Mouse (Mus musculus) spleen, adult 2 months (tissue): ENCODE measurements around the gene 1700019N19Rik. TPM values are rescaled to one million over a fixed set of nuclear protein-coding genes. Genes with fewer than 3 reads are reported as not detected.

ENCODE experiments used
- DNase-seq, 2 experiments: peaks; one replicate each; pipeline versions ENCODE4 v3.0.0 to v3.0.0-alpha.2; 2012 to 2021; ENCODE audit warnings: low spot score in 2 of 2, low read depth in 1 of 2
- H3K27ac ChIP-seq: fragments of 200-500 bp; 2 replicates; pipeline ENCODE4 v1.5.1; 2012; ENCODE audit warnings: low read length, inconsistent platforms; ENCODE audit not compliant: insufficient read depth
- H3K27me3 ChIP-seq: fragments of 200-500 bp; 2 replicates; pipeline ENCODE4 v1.6.1; 2012; ENCODE audit warnings: mild to moderate bottlenecking, moderate library complexity, low read length, inconsistent platforms; ENCODE audit not compliant: control insufficient read depth, insufficient read depth
- H3K36me3 ChIP-seq: fragments of 200-500 bp; 2 replicates; pipeline ENCODE4 v1.6.1; 2012; ENCODE audit warnings: mild to moderate bottlenecking, low read length, inconsistent platforms; ENCODE audit not compliant: control insufficient read depth, insufficient read depth
- H3K4me1 ChIP-seq: fragments of 200-500 bp; 2 replicates; pipeline ENCODE4 v1.6.1; 2011; ENCODE audit warnings: inconsistent platforms; ENCODE audit not compliant: control insufficient read depth, insufficient read depth, insufficient read length
- H3K4me3 ChIP-seq: fragments of 200-500 bp; 2 replicates; pipeline ENCODE4 v1.5.1; 2011; ENCODE audit warnings: mild to moderate bottlenecking, inconsistent platforms; ENCODE audit not compliant: insufficient read depth, insufficient read length; ENCODE audit errors: extremely low read depth
- CTCF ChIP-seq: fragments of 200-500 bp; IDR thresholded peaks from 2 replicates; pipeline ENCODE4 v1.5.1; 2011; ENCODE audit warnings: mild to moderate bottlenecking, inconsistent platforms; ENCODE audit not compliant: insufficient read depth, insufficient read length, insufficient replicate concordance; ENCODE audit errors: extremely low read depth
- POLR2A ChIP-seq: fragments of 200-500 bp; IDR thresholded peaks from 2 replicates; pipeline ENCODE4 v1.6.1; 2011; ENCODE audit warnings: low read depth, low read length, inconsistent platforms
- WGBS: fragments of 180-500 bp; shearing (Covaris S2); methylation state at CpG from one replicate; pipeline ENCODE4 v1.1.7; 2018; 5-methylcytosine and 5-hydroxymethylcytosine counted together
- polyA plus RNA-seq: library from polyadenylated mRNA; depleted of rRNA; stranded (reverse); fragments of >200 nt; gene quantifications from 2 replicates; pipeline ENCODE4 v1.2.3, GENCODE M21; 2012

1700019N19Rik gene
- polyA plus RNA-seq, 1 experiment: not detected

- TF ChIP-seq CTCF: no peak
- TF ChIP-seq POLR2A: no peak
- WGBS: 83% methylated on average over 6 of the region's 6 CpGs
Observed at GRCm38 (mm10) chr19:58808864-58809263, 14.6 kb upstream of the 1700019N19Rik start.

GRCm38 (mm10) chr19:58806364-58806763 lies 12.1 kb upstream of the 1700019N19Rik start:
- TF ChIP-seq CTCF: peak; percentile 84; the same call in 1 of the 2 replicates
- TF ChIP-seq POLR2A: no peak
- peak; percentile 15 to 49 for DNase-seq
- no peak overlapping the region for H3K27ac ChIP-seq
- no peaks in the 10 kb centered on the region for H3K4me1 ChIP-seq
- H3K27me3 ChIP-seq: no peaks in the 10 kb centered on the region
- no peak overlapping the region for H3K4me3 ChIP-seq
- H3K36me3 ChIP-seq: no peaks in the 10 kb centered on the region
- 6% methylated on average over 3 of the region's 3 CpGs for WGBS

More at GRCm38 (mm10) chr19:58808864-58809263, 14.6 kb upstream of the 1700019N19Rik start:
- H3K27me3 ChIP-seq: no peaks in the 10 kb centered on the region
- no peaks in the 10 kb centered on the region for H3K36me3 ChIP-seq
- H3K27ac ChIP-seq: no peak overlapping the region
- no peaks in the 10 kb centered on the region for H3K4me1 ChIP-seq
- no peak for DNase-seq
- no peak overlapping the region for H3K4me3 ChIP-seq

DNA sequence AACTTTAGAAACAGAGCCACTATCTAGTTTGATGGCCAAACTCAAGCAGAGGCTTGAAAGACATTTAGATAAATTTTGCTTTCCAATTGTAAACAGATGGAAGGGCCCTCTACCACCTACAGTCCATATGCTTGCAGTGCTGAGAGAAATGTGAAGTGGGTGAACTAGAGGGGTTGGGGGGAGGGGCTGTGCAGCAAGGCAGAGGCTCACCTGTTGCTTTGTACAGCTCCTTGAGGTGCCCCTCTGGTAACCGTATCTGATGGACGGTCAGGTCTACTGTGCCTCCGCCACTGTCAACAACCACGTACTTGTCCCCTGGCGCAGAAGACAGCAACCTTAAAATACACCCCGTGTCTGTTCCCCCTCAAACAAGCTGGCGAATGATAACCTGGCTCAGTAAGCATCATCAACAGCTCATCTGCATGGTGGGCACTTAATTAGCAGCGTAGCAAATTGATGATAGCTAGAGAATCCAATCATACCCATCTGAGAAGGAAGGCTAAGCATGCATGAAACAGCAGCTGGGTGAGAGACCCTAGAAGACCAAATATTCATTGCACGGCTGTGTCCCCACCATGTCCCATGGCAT lies 11.0 kb upstream of the 1700019N19Rik start:
- no peak overlapping the region for H3K4me3 ChIP-seq
- no peak overlapping the region for H3K27ac ChIP-seq
- no peaks in the 10 kb centered on the region for H3K4me1 ChIP-seq
- no peaks in the 10 kb centered on the region for H3K36me3 ChIP-seq
- DNase-seq: no peak
- H3K27me3 ChIP-seq: no peaks in the 10 kb centered on the region
- 89% methylated on average over 9 of the region's 9 CpGs for WGBS
- TF ChIP-seq CTCF (no peak), POLR2A (no peak)

DNA sequence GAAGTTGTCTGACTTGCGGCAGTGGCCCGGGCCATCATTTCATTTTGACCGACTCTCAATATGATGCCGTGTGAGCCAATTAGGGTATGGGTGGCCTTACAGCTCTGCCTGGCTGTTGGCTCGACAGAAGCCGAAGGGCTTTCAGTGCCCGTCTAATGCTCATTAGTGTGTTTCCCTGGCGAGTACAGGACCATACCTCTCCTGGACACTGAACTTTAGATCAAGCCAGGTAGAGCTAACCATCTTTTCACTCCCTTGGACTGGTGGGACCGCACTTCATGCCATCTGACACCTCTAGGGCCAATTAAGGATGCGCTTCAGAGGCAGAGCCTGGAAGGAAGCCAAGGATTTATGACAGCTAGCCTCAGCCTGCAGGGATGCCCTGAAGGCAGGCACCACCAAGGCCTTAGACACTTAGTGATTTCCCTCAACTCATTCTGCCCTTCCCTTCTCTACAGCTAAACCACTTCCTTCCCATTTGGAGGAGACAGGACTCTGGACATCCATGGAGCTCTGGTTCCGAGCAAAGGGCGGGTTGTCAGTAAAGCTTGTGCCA lies 931 bp upstream of the 1700019N19Rik start:
- H3K27me3 ChIP-seq: no peaks in the 10 kb centered on the region
- WGBS: 85% methylated on average over 12 of the region's 12 CpGs
- no peak overlapping the region for H3K4me3 ChIP-seq
- no peaks in the 10 kb centered on the region for H3K4me1 ChIP-seq
- H3K36me3 ChIP-seq: no peaks in the 10 kb centered on the region
- TF ChIP-seq CTCF: no peak
- TF ChIP-seq POLR2A: no peak
- H3K27ac ChIP-seq: no peak overlapping the region
- no peak for DNase-seq

- no peaks in the 10 kb centered on the region for H3K4me1 ChIP-seq
- H3K27ac ChIP-seq: no peak overlapping the region
- H3K27me3 ChIP-seq: no peaks in the 10 kb centered on the region
- H3K4me3 ChIP-seq: no peak overlapping the region
- no peak for DNase-seq
- WGBS: 86% methylated on average over 11 of the region's 11 CpGs
- no peaks in the 10 kb centered on the region for H3K36me3 ChIP-seq
- no peak for TF ChIP-seq POLR2A
Observed at GRCm38 (mm10) chr19:58789194-58789593, 5.1 kb downstream of the 1700019N19Rik start.

- 29% methylated on average over 7 of the region's 7 CpGs for WGBS
- Histone ChIP-seq H3K4me3 (no peak overlapping the region), H3K4me1 (no peaks in the 10 kb centered on the region), H3K36me3 (no peaks in the 10 kb centered on the region), H3K27me3 (no peaks in the 10 kb centered on the region), H3K27ac (no peak overlapping the region)
- TF ChIP-seq POLR2A: no peak
- TF ChIP-seq CTCF: no peak
- no peak for DNase-seq
Observed at GRCm38 (mm10) chr19:58783938-58784337, 10.3 kb downstream of the 1700019N19Rik start.

DNA sequence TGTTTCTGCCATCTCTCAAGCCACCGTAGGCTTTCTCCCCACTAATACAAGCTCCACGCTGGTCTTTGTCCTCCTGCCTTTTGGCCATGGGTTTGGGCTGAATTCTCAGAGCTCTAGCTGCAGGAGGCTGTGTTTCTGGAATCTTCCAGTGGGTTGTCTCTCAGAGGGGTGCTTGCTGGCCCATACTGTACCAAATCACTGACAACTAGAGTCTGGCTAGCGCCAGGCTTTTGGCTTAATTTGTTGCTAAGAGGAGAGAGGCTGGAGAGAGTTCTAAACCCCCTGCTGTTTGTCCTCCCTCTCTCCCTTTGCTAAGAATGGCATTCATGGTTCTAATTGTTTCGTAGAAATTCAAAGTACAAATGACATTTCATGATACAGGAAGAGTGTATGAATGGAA lies 12.7 kb downstream of the 1700019N19Rik start:
- WGBS: 81% methylated on average over 4 of the region's 4 CpGs
- H3K4me3 ChIP-seq: no peak overlapping the region

More for the DNA sequence above, 12.7 kb downstream of the 1700019N19Rik start:
- H3K27me3 ChIP-seq: no peaks in the 10 kb centered on the region
- no peak overlapping the region for H3K27ac ChIP-seq
- no peaks in the 10 kb centered on the region for H3K36me3 ChIP-seq
- H3K4me1 ChIP-seq: no peaks in the 10 kb centered on the region
- TF ChIP-seq POLR2A: no peak
- no peak for TF ChIP-seq CTCF
- DNase-seq: no peak
